Mouse (Mus musculus) C2C12 (cell line): ENCODE measurements around the gene Tnfaip3. TPM values are rescaled to one million over a fixed set of nuclear protein-coding genes. Genes with fewer than 3 reads are reported as not detected.

Experiments
- H3K27me3 ChIP-seq: one replicate; pipeline ENCODE4 v1.6.1; 2011; ENCODE audit not compliant: control insufficient read depth, insufficient read depth, insufficient read length
- H3K36me3 ChIP-seq: one replicate; pipeline ENCODE4 v1.6.1; 2011; ENCODE audit not compliant: control insufficient read depth, insufficient read depth
- H3K4me3 ChIP-seq: one replicate; pipeline ENCODE4 v1.5.1; 2011; ENCODE audit warnings: mild to moderate bottlenecking, control low read depth; ENCODE audit not compliant: poor library complexity, insufficient read depth, severe bottlenecking
- H3K79me2 ChIP-seq: one replicate; pipeline ENCODE4 v1.6.1; 2011; ENCODE audit not compliant: control insufficient read depth, insufficient read depth
- H3K79me3 ChIP-seq: one replicate; pipeline ENCODE4 v1.6.1; 2011; ENCODE audit warnings: low read depth, control low read depth
- H3ac ChIP-seq: one replicate; pipeline ENCODE3; 2011; ENCODE audit warnings: low read depth; ENCODE audit not compliant: control insufficient read depth, insufficient read length
- CEBPB ChIP-seq: IDR thresholded peaks from one replicate; pipeline ENCODE4 v1.6.1; 2011; ENCODE audit warnings: low read depth, mild to moderate bottlenecking, control low read depth, moderate library complexity
- CTCF ChIP-seq: IDR thresholded peaks from one replicate; pipeline ENCODE4 v1.5.1; 2011; ENCODE audit not compliant: control insufficient read depth, insufficient read depth, insufficient read length
- FOSL1 ChIP-seq: IDR thresholded peaks from one replicate; pipeline ENCODE4 v1.8.0; 2011; ENCODE audit warnings: mild to moderate bottlenecking, low read length; ENCODE audit not compliant: poor library complexity, insufficient read depth, severe bottlenecking
- MAX ChIP-seq: IDR thresholded peaks from one replicate; pipeline ENCODE4 v1.6.1; 2011; ENCODE audit warnings: mild to moderate bottlenecking, control low read depth
- MYOD1 ChIP-seq: IDR thresholded peaks from one replicate; pipeline ENCODE4 v1.6.1; 2011; ENCODE audit warnings: low read depth; ENCODE audit not compliant: control insufficient read depth, insufficient read length
- MYOG ChIP-seq: IDR thresholded peaks from one replicate; pipeline ENCODE4 v1.6.1; 2011; ENCODE audit not compliant: control insufficient read depth, insufficient read length; ENCODE audit errors: extremely low read depth
- USF1 ChIP-seq: IDR thresholded peaks from one replicate; pipeline ENCODE4 v1.6.1; 2011; ENCODE audit warnings: low read depth, mild to moderate bottlenecking, control low read depth, moderate library complexity
- long read RNA-seq, 2 experiments: library from polyadenylated mRNA; unstranded; transcript quantifications; one replicate each; pipeline ENCODE4 v2.0.0; 2019 to 2020
- polyA plus RNA-seq: library from polyadenylated mRNA; unstranded; fragments of >200 nt; fragmentation: generic; extraction: Trizol; gene quantifications from one replicate; pipeline ENCODE4 v1.2.1, GENCODE M21; 2012; ENCODE audit warnings: missing spikeins

Tnfaip3 gene
- 4.3 TPM for polyA plus RNA-seq
- long read RNA-seq, experiment 1, full-length matches to known transcripts, result 1 of 1 reads
- long read RNA-seq, experiment 1, partial matches to known transcripts, result 0 of 1 reads
- long read RNA-seq, experiment 1, other reads (novel, unspliced or antisense), result 0 of 1 reads
- long read RNA-seq, experiment 2, full-length matches to known transcripts, result 32 of 37 reads
- long read RNA-seq, experiment 2, partial matches to known transcripts, result 2 of 37 reads
- long read RNA-seq, experiment 2, other reads (novel, unspliced or antisense), result 3 of 37 reads

DNA sequence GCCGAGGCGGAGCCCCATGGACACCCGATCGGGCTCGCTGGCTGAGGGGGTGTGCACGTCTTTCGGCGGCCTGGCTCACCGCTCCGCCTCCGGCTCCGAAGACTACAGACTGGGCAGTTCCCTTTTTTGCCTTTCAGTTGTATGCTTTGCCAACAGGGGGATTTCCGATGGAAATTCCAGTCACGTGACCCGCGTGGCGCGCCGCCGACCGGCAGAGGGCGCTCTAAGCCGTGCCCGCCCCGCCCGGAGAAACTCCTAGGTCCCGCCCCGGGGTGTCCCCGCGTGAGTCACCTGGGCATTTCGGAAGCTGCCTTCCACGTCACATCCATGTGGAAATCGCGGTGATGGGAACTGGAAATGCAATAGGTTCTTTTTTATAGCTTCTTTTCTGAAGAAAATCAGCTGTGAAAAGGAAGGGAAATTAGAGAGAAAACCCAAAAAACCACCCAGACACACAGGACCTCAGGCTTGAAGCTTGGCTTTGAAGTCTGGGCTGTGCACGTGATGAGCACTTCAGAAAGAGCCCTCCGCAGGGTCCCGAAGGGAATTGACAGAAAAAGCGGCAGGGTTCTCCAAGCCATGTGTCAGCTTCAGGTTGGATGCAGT, at the start of gene Tnfaip3:
Gene Tnfaip3, minus strand, starts transcription at position 401 of the 606 bp plus-strand sequence.
- H3K36me3 ChIP-seq, result peaks cover 25% of the 10 kb centered on the region
- TF ChIP-seq CEBPB (peak; percentile 74), MYOD1 (no peak), FOSL1 (peak; percentile 58), CTCF (peak; percentile 95), USF1 (peak; percentile 97), MYOG (no peak), MAX (peak; percentile 74)
- peaks cover 42% of the 10 kb centered on the region for H3K79me3 ChIP-seq
- peak within 1 kb of the TSS; percentile 87 for H3ac ChIP-seq
- H3K4me3 ChIP-seq, result peak within 1 kb of the TSS; percentile 92
- H3K79me2 ChIP-seq, result peaks cover 48% of the 10 kb centered on the region
- H3K27me3 ChIP-seq, result no peaks in the 10 kb centered on the region

- Histone ChIP-seq H3K79me2 (no peaks in the 10 kb centered on the region), H3K27me3 (no peaks in the 10 kb centered on the region), H3K4me3 (no peak overlapping the region), H3ac (no peak overlapping the region), H3K79me3 (no peaks in the 10 kb centered on the region), H3K36me3 (no peaks in the 10 kb centered on the region)
- TF ChIP-seq CTCF (no peak), USF1 (no peak), FOSL1 (no peak), MYOG (no peak), CEBPB (no peak), MYOD1 (no peak), MAX (no peak)
These were observed 49.5 kb upstream of the Tnfaip3 start for GRCm38 (mm10) chr10:19064651-19065601.

GRCm38 (mm10) chr10:19063670-19064069, 48.2 kb upstream of the Tnfaip3 start:
- Histone ChIP-seq H3K27me3 (no peaks in the 10 kb centered on the region), H3K79me3 (no peaks in the 10 kb centered on the region), H3K4me3 (no peak overlapping the region), H3K36me3 (no peaks in the 10 kb centered on the region), H3K79me2 (no peaks in the 10 kb centered on the region), H3ac (no peak overlapping the region)
- no peak for TF ChIP-seq MAX
- TF ChIP-seq MYOD1, result no peak
- no peak for TF ChIP-seq USF1
- TF ChIP-seq MYOG, result no peak
- no peak for TF ChIP-seq CEBPB
- TF ChIP-seq FOSL1, result no peak
- TF ChIP-seq CTCF, result no peak

DNA sequence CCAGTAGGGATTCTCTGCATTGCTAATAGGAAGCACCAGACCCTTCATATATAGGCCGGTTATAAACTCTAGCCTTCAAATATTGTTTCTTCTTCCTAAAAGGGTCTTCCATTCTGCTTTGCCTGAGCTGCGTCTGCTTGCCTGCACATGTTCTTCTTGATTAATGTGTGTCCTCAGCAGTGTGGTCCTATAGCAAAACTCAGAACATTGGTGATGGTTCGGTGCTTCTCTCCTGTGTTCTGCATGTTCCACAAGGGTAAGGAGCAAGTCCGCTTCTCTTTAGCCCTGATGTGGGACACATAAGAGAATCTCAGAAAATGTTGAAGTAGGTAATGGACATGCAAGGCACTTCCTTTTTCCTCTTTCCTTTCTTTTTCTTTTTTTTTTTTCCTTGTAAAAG, 47.8 kb upstream of the Tnfaip3 start:
- Histone ChIP-seq H3K36me3 (no peaks in the 10 kb centered on the region), H3ac (no peak overlapping the region), H3K79me3 (no peaks in the 10 kb centered on the region), H3K79me2 (no peaks in the 10 kb centered on the region), H3K4me3 (no peak overlapping the region), H3K27me3 (no peaks in the 10 kb centered on the region)
- no peak for TF ChIP-seq CTCF
- no peak for TF ChIP-seq MAX
- TF ChIP-seq CEBPB, result no peak
- no peak for TF ChIP-seq MYOG
- no peak for TF ChIP-seq FOSL1
- TF ChIP-seq MYOD1, result no peak
- no peak for TF ChIP-seq USF1
